Mouse (Mus musculus) lung, adult 2 months (tissue): Measurements from ENCODE around the gene Atf7ip.

Experiments
- CTCF ChIP-seq: fragments of 200-500 bp; IDR thresholded peaks from 2 replicates; pipeline ENCODE4 v1.5.1; 2011; ENCODE audit warnings: mild to moderate bottlenecking, low read length, control low read depth; ENCODE audit not compliant: insufficient read depth
- POLR2A ChIP-seq: fragments of 200-500 bp; IDR thresholded peaks from 2 replicates; pipeline ENCODE4 v1.6.1; 2011; ENCODE audit warnings: low read depth, mild to moderate bottlenecking, control low read depth, low read length, borderline replicate concordance; ENCODE audit errors: extremely low read depth

GRCm38 (mm10) chr6:136612312-136612711 lies 106.3 kb downstream of the Atf7ip start:
- TF ChIP-seq CTCF: no peak
- no peak for TF ChIP-seq POLR2A
